Mouse (Mus musculus): ENCODE results near the gene Ccdc158.

DNA sequence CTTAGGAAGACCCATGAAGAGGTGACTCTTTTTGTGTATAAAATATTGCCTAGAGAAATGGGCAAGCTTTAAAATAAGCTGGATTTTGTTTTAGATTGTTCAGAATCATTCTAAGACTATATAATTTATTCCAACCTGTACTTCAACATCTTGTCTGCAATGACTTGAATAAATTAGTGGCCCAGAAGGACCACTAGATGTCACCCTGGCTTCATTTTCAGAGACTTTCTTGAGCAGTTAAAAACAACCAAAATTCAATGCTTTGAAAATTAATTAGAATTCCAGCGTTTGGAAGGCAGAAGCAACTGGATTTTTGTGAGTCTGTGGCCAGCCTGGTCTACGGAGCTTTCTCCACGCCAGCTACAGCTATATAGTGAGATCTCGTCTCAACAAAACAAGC lies 4.4 kb upstream of the Ccdc158 start:
- no peak for TF ChIP-seq CTCF (IDR thresholded peaks at IDR 0.05; ENCODE audit: insufficient read depth, low read length)
- TF ChIP-seq POLR2A (IDR thresholded peaks at IDR 0.05; ENCODE audit: borderline replicate concordance, extremely low read depth, low read depth, low read length): no peak
